Mouse (Mus musculus): ENCODE measurements around the gene Lsm11. TPM values are rescaled to one million over a fixed set of nuclear protein-coding genes. Genes with fewer than 3 reads are reported as not detected.

Lsm11 gene
- polyA plus RNA-seq (2015; fragmentation: Nextera tagmentation; extraction: Ambion mirVana): 5.2 and 5.4 TPM in 2 replicates

GRCm38 (mm10) chr11:45944643-45945156 is at the start of gene Lsm11:
Gene Lsm11 (minus strand): TSS chr11:45944935.
- peak; percentile 89 for ATAC-seq (ENCODE audit: insufficient number of reproducible peaks, low FRiP score, low TSS enrichment, low read depth)
- peaks cover 16% of the 10 kb centered on the region for H3K4me1 ChIP-seq
- peak within 1 kb of the TSS; percentile 83 for H3K9ac ChIP-seq
- WGBS: 1% methylated on average over 47 of the region's 55 CpGs
- H3K4me3 ChIP-seq (replicated peaks): peak within 1 kb of the TSS; percentile 82
- no peaks in the 10 kb centered on the region for H3K9me3 ChIP-seq (replicated peaks)
- H3K27me3 ChIP-seq: no peaks in the 10 kb centered on the region
- H3K4me2 ChIP-seq (replicated peaks): peak within 1 kb of the TSS; percentile 88
- H3K27ac ChIP-seq (replicated peaks): peak within 1 kb of the TSS; percentile 60; the same call in 1 of the 2 replicates
- peaks cover 13% of the 10 kb centered on the region for H3K36me3 ChIP-seq

GRCm38 (mm10) chr11:45992087-45992486 is 47.4 kb upstream of the Lsm11 start:
- Histone ChIP-seq H3K36me3 (no peaks in the 10 kb centered on the region), H3K27ac (replicated peaks) (no peak overlapping the region), H3K4me3 (replicated peaks) (peak overlapping the region; percentile 25), H3K9me3 (replicated peaks) (no peaks in the 10 kb centered on the region), H3K4me2 (replicated peaks) (peak overlapping the region; percentile 49), H3K9ac (0 out of 2 replicates have a peak overlapping the region, but pooled peaks have one; percentile 6), H3K4me1 (peaks cover 4% of the 10 kb centered on the region; the same call in 1 of the 2 replicates), H3K27me3 (no peaks in the 10 kb centered on the region)
- ATAC-seq (ENCODE audit: insufficient number of reproducible peaks, low FRiP score, low TSS enrichment, low read depth): no peak
- 45% methylated on average over 13 of the region's 13 CpGs for WGBS

- Histone ChIP-seq H3K27me3 (no peaks in the 10 kb centered on the region), H3K4me2 (replicated peaks) (peak overlapping the region; percentile 49), H3K9me3 (replicated peaks) (no peaks in the 10 kb centered on the region), H3K9ac (0 out of 2 replicates have a peak overlapping the region, but pooled peaks have one; percentile 6), H3K4me3 (replicated peaks) (peak overlapping the region; percentile 25), H3K36me3 (no peaks in the 10 kb centered on the region), H3K4me1 (peaks cover 4% of the 10 kb centered on the region; the same call in 1 of the 2 replicates), H3K27ac (replicated peaks) (no peak overlapping the region)
- no peak for ATAC-seq (ENCODE audit: insufficient number of reproducible peaks, low FRiP score, low TSS enrichment, low read depth)
- WGBS: 8% methylated on average over 16 of the region's 16 CpGs
These were observed 46.9 kb upstream of the Lsm11 start for GRCm38 (mm10) chr11:45991604-45992003.

GRCm38 (mm10) chr11:45980893-45981253 is 36.1 kb upstream of the Lsm11 start:
- Histone ChIP-seq H3K27me3 (no peaks in the 10 kb centered on the region; the same call in 1 of the 2 replicates), H3K36me3 (no peaks in the 10 kb centered on the region), H3K4me3 (replicated peaks) (peak overlapping the region; percentile 65), H3K4me1 (peaks cover 12% of the 10 kb centered on the region), H3K9me3 (replicated peaks) (0 out of 2 replicates have a peak, but pooled peaks cover 4% of the 10 kb centered on the region), H3K4me2 (replicated peaks) (peak overlapping the region; percentile 90), H3K27ac (replicated peaks) (peak overlapping the region; percentile 48; the same call in 1 of the 2 replicates), H3K9ac (peak overlapping the region; percentile 60)
- ATAC-seq (ENCODE audit: insufficient number of reproducible peaks, low FRiP score, low TSS enrichment, low read depth): no peak
- 41% methylated on average over 19 of the region's 19 CpGs for WGBS

- Histone ChIP-seq H3K36me3 (no peaks in the 10 kb centered on the region), H3K4me3 (replicated peaks) (peak within 1 kb of the TSS; percentile 65), H3K9me3 (replicated peaks) (0 out of 2 replicates have a peak, but pooled peaks cover 4% of the 10 kb centered on the region), H3K9ac (peak within 1 kb of the TSS; percentile 60), H3K27me3 (no peaks in the 10 kb centered on the region; the same call in 1 of the 2 replicates), H3K4me1 (peaks cover 12% of the 10 kb centered on the region), H3K27ac (replicated peaks) (peak within 1 kb of the TSS; percentile 48; the same call in 1 of the 2 replicates), H3K4me2 (replicated peaks) (peak within 1 kb of the TSS; percentile 90)
- WGBS: 11% methylated on average over 82 of the region's 115 CpGs
- ATAC-seq (ENCODE audit: insufficient number of reproducible peaks, low FRiP score, low TSS enrichment, low read depth): peak; percentile 89
These were observed 35.5 kb upstream of the Lsm11 start, which contains the start of gene Sox30 for GRCm38 (mm10) chr11:45979946-45980892. Gene Sox30 (plus strand): TSS chr11:45980310.

GRCm38 (mm10) chr11:45976061-45976460 is 31.3 kb upstream of the Lsm11 start:
- no peak for ATAC-seq (ENCODE audit: insufficient number of reproducible peaks, low FRiP score, low TSS enrichment, low read depth)
- Histone ChIP-seq H3K9ac (no peak overlapping the region), H3K4me1 (peaks cover 11% of the 10 kb centered on the region), H3K27ac (replicated peaks) (no peak overlapping the region), H3K9me3 (replicated peaks) (0 out of 2 replicates have a peak, but pooled peaks cover 4% of the 10 kb centered on the region), H3K27me3 (no peaks in the 10 kb centered on the region; the same call in 1 of the 2 replicates), H3K4me3 (replicated peaks) (no peak overlapping the region), H3K36me3 (no peaks in the 10 kb centered on the region), H3K4me2 (replicated peaks) (no peak overlapping the region)
- WGBS: 78% methylated on average over 3 of the region's 3 CpGs

- no peaks in the 10 kb centered on the region for H3K4me1 ChIP-seq
- H3K36me3 ChIP-seq: no peaks in the 10 kb centered on the region
- H3K9ac ChIP-seq: no peak overlapping the region
- 82% methylated on average over 8 of the region's 8 CpGs for WGBS
- H3K27ac ChIP-seq (replicated peaks): no peak overlapping the region
- no peak overlapping the region for H3K4me2 ChIP-seq (replicated peaks)
- no peaks in the 10 kb centered on the region for H3K27me3 ChIP-seq
- no peaks in the 10 kb centered on the region for H3K9me3 ChIP-seq (replicated peaks)
- H3K4me3 ChIP-seq (replicated peaks): no peak overlapping the region
- no peak for ATAC-seq (ENCODE audit: insufficient number of reproducible peaks, low FRiP score, low TSS enrichment, low read depth)
These were observed 29.7 kb upstream of the Lsm11 start for GRCm38 (mm10) chr11:45974466-45974865.

- ATAC-seq (ENCODE audit: insufficient number of reproducible peaks, low FRiP score, low TSS enrichment, low read depth): peak; percentile 43; the same call in 1 of the 2 replicates
These were observed 28.9 kb upstream of the Lsm11 start for GRCm38 (mm10) chr11:45973635-45974034.

GRCm38 (mm10) chr11:45968466-45968865 is 23.7 kb upstream of the Lsm11 start:
- Histone ChIP-seq H3K9me3 (replicated peaks) (no peaks in the 10 kb centered on the region), H3K36me3 (no peaks in the 10 kb centered on the region), H3K27ac (replicated peaks) (no peak overlapping the region), H3K27me3 (no peaks in the 10 kb centered on the region), H3K4me3 (replicated peaks) (no peak overlapping the region), H3K4me1 (no peaks in the 10 kb centered on the region), H3K9ac (no peak overlapping the region), H3K4me2 (replicated peaks) (no peak overlapping the region)
- ATAC-seq (ENCODE audit: insufficient number of reproducible peaks, low FRiP score, low TSS enrichment, low read depth): no peak
- 91% methylated on average over 3 of the region's 3 CpGs for WGBS

More at GRCm38 (mm10) chr11:45973635-45974034, 28.9 kb upstream of the Lsm11 start:
- no peak overlapping the region for H3K9ac ChIP-seq
- no peak overlapping the region for H3K4me2 ChIP-seq (replicated peaks)
- H3K4me3 ChIP-seq (replicated peaks): no peak overlapping the region
- no peak overlapping the region for H3K27ac ChIP-seq (replicated peaks)
- H3K36me3 ChIP-seq: no peaks in the 10 kb centered on the region
- H3K27me3 ChIP-seq: no peaks in the 10 kb centered on the region
- H3K9me3 ChIP-seq (replicated peaks): no peaks in the 10 kb centered on the region
- 62% methylated on average over 5 of the region's 5 CpGs for WGBS
- H3K4me1 ChIP-seq: no peaks in the 10 kb centered on the region

- ATAC-seq (ENCODE audit: insufficient number of reproducible peaks, low FRiP score, low TSS enrichment, low read depth): no peak
- Histone ChIP-seq H3K9me3 (replicated peaks) (no peaks in the 10 kb centered on the region), H3K9ac (no peak overlapping the region), H3K27ac (replicated peaks) (no peak overlapping the region), H3K27me3 (no peaks in the 10 kb centered on the region), H3K36me3 (no peaks in the 10 kb centered on the region), H3K4me2 (replicated peaks) (no peak overlapping the region), H3K4me3 (replicated peaks) (no peak overlapping the region), H3K4me1 (no peaks in the 10 kb centered on the region)
- WGBS: 81% methylated on average over 4 of the region's 4 CpGs
These were observed 22.2 kb upstream of the Lsm11 start for GRCm38 (mm10) chr11:45966896-45967295.

- H3K27ac ChIP-seq (replicated peaks): no peak overlapping the region
- H3K4me1 ChIP-seq: no peaks in the 10 kb centered on the region
- no peak overlapping the region for H3K4me2 ChIP-seq (replicated peaks)
- WGBS: 85% methylated on average over 5 of the region's 5 CpGs
- no peaks in the 10 kb centered on the region for H3K9me3 ChIP-seq (replicated peaks)
- no peak for ATAC-seq (ENCODE audit: insufficient number of reproducible peaks, low FRiP score, low TSS enrichment, low read depth)
- no peak overlapping the region for H3K4me3 ChIP-seq (replicated peaks)
- H3K36me3 ChIP-seq: no peaks in the 10 kb centered on the region
- no peaks in the 10 kb centered on the region for H3K27me3 ChIP-seq
- H3K9ac ChIP-seq: no peak overlapping the region
These were observed 15.3 kb upstream of the Lsm11 start for GRCm38 (mm10) chr11:45960003-45960402.

Data from embryonic facial prominence, embryonic 15.5 days (tissue).